Mouse (Mus musculus) heart, embryonic 11.5 days (tissue): ENCODE results near the gene Mical2. TPM values are rescaled to one million over a fixed set of nuclear protein-coding genes. Genes with fewer than 3 reads are reported as not detected.

ENCODE experiments used
- ATAC-seq: fragments of 200-750 bp; cut with Nextera tagmentation; replicated peaks from 2 replicates; pipeline ENCODE4 v1.8.0; 2017; ENCODE audit warnings: moderate library complexity; ENCODE audit not compliant: insufficient number of reproducible peaks, low FRiP score, low TSS enrichment
- H3K27ac ChIP-seq: fragments of 300-500 bp; sonication (generic); 2 replicates; pipeline ENCODE4 v1.5.1; 2014; ENCODE audit warnings: mild to moderate bottlenecking, low read depth, low read length
- H3K27me3 ChIP-seq: fragments of 300-500 bp; sonication (generic); 2 replicates; pipeline ENCODE4 v1.6.1; 2014; ENCODE audit warnings: mild to moderate bottlenecking, low read length, mixed read lengths; ENCODE audit not compliant: control insufficient read depth, insufficient read depth
- H3K36me3 ChIP-seq: fragments of 300-500 bp; sonication (generic); 2 replicates; pipeline ENCODE4 v1.6.1; 2014; ENCODE audit warnings: mild to moderate bottlenecking, low read length, moderate library complexity, mixed read lengths; ENCODE audit not compliant: control insufficient read depth, insufficient read depth
- H3K4me1 ChIP-seq: fragments of 300-500 bp; sonication (generic); 2 replicates; pipeline ENCODE4 v1.6.1; 2014; ENCODE audit warnings: low read length; ENCODE audit not compliant: control insufficient read depth, insufficient read depth
- H3K4me2 ChIP-seq: fragments of 300-500 bp; sonication (generic); 2 replicates; pipeline ENCODE4 v1.6.1; 2014; ENCODE audit warnings: mild to moderate bottlenecking, moderate library complexity
- H3K4me3 ChIP-seq: fragments of 300-500 bp; sonication (generic); 2 replicates; pipeline ENCODE4 v1.5.1; 2014; ENCODE audit warnings: low read depth, low read length
- H3K9ac ChIP-seq: fragments of 300-500 bp; sonication (generic); 2 replicates; pipeline ENCODE4 v1.6.1; 2014; ENCODE audit warnings: mild to moderate bottlenecking, low read depth, low read length, moderate library complexity
- H3K9me3 ChIP-seq: fragments of 300-500 bp; sonication (generic); replicated peaks from 2 replicates; pipeline ENCODE4 v1.6.1; 2016; ENCODE audit warnings: low read length; ENCODE audit not compliant: control insufficient read depth
- WGBS: fragments of 180-500 bp; shearing (Covaris S2); extraction: QIAGEN DNeasy Blood & Tissue Kit; methylation state at CpG from one replicate; pipeline ENCODE4 v1.1.7; 2014; ENCODE audit not compliant: insufficient replicate concordance; 5-methylcytosine and 5-hydroxymethylcytosine counted together
- polyA plus RNA-seq: library from polyadenylated mRNA; unstranded; fragments of >200 nt; fragmentation: Nextera tagmentation; extraction: Ambion mirVana; gene quantifications from 2 replicates; pipeline ENCODE4 v1.2.1, GENCODE M21; 2014

Gene Mical2
- polyA plus RNA-seq, 1 experiment from 2014 or later = 117 TPM

- Histone ChIP-seq H3K4me1 (peaks cover 8% of the 10 kb centered on the region), H3K27me3 (no peaks in the 10 kb centered on the region), H3K4me2 (no peak overlapping the region), H3K27ac (no peak overlapping the region), H3K36me3 (peaks cover 55% of the 10 kb centered on the region), H3K4me3 (no peak overlapping the region), H3K9ac (no peak overlapping the region), H3K9me3 (no peaks in the 10 kb centered on the region)
- WGBS = 85% methylated on average over 4 of the region's 4 CpGs
- no peak for ATAC-seq
Measured at GRCm38 (mm10) chr7:112326852-112327251, 101.2 kb downstream of the Mical2 start.

GRCm38 (mm10) chr7:112328969-112329368 lies 103.3 kb downstream of the Mical2 start:
- no peaks in the 10 kb centered on the region for H3K27me3 ChIP-seq
- no peaks in the 10 kb centered on the region for H3K9me3 ChIP-seq
- ATAC-seq = no peak
- H3K27ac ChIP-seq = no peak overlapping the region
- peaks cover 46% of the 10 kb centered on the region for H3K36me3 ChIP-seq
- 13% methylated on average over 1 of the region's 1 CpGs for WGBS
- peaks cover 14% of the 10 kb centered on the region for H3K4me1 ChIP-seq
- no peak overlapping the region for H3K4me2 ChIP-seq
- no peak overlapping the region for H3K9ac ChIP-seq
- no peak overlapping the region for H3K4me3 ChIP-seq

- Histone ChIP-seq H3K4me2 (no peak overlapping the region), H3K9me3 (no peaks in the 10 kb centered on the region), H3K4me1 (peaks cover 14% of the 10 kb centered on the region), H3K4me3 (no peak overlapping the region), H3K9ac (no peak overlapping the region), H3K27ac (no peak overlapping the region), H3K27me3 (no peaks in the 10 kb centered on the region), H3K36me3 (peaks cover 43% of the 10 kb centered on the region)
- 75% methylated on average over 7 of the region's 7 CpGs for WGBS
- ATAC-seq = no peak
Measured at GRCm38 (mm10) chr7:112329496-112329895, 103.8 kb downstream of the Mical2 start.

- Histone ChIP-seq H3K4me2 (no peak overlapping the region), H3K36me3 (peaks cover 38% of the 10 kb centered on the region), H3K9ac (no peak overlapping the region), H3K4me1 (peaks cover 16% of the 10 kb centered on the region), H3K27ac (no peak overlapping the region), H3K4me3 (no peak overlapping the region), H3K27me3 (no peaks in the 10 kb centered on the region), H3K9me3 (no peaks in the 10 kb centered on the region)
- WGBS = 64% methylated on average over 8 of the region's 8 CpGs
- ATAC-seq = no peak
Measured at GRCm38 (mm10) chr7:112330935-112331334, 105.3 kb downstream of the Mical2 start.

GRCm38 (mm10) chr7:112331804-112332203 lies 106.1 kb downstream of the Mical2 start:
- Histone ChIP-seq H3K27ac (no peak overlapping the region), H3K9ac (no peak overlapping the region), H3K36me3 (peaks cover 41% of the 10 kb centered on the region), H3K4me3 (no peak overlapping the region), H3K9me3 (no peaks in the 10 kb centered on the region), H3K4me1 (peaks cover 22% of the 10 kb centered on the region), H3K27me3 (no peaks in the 10 kb centered on the region), H3K4me2 (no peak overlapping the region)
- 67% methylated on average over 8 of the region's 8 CpGs for WGBS
- no peak for ATAC-seq

- Histone ChIP-seq H3K4me2 (no peak overlapping the region), H3K9ac (no peak overlapping the region), H3K27me3 (no peaks in the 10 kb centered on the region), H3K9me3 (no peaks in the 10 kb centered on the region), H3K36me3 (peaks cover 44% of the 10 kb centered on the region), H3K4me1 (peaks cover 22% of the 10 kb centered on the region), H3K4me3 (no peak overlapping the region), H3K27ac (0 out of 2 replicates have a peak overlapping the region, but pooled peaks have one; percentile 10)
- WGBS = 48% methylated on average over 5 of the region's 5 CpGs
- no peak for ATAC-seq
Measured at GRCm38 (mm10) chr7:112332426-112332825, 106.8 kb downstream of the Mical2 start.

- H3K4me1 ChIP-seq = peaks cover 22% of the 10 kb centered on the region
- H3K9ac ChIP-seq = no peak overlapping the region
- ATAC-seq = no peak; the same call in 1 of the 2 replicates
- H3K27me3 ChIP-seq = no peaks in the 10 kb centered on the region
- H3K4me3 ChIP-seq = no peak overlapping the region
- WGBS = 92% methylated on average over 7 of the region's 7 CpGs
- H3K27ac ChIP-seq = no peak overlapping the region
- peaks cover 41% of the 10 kb centered on the region for H3K36me3 ChIP-seq
- H3K4me2 ChIP-seq = no peak overlapping the region
- no peaks in the 10 kb centered on the region for H3K9me3 ChIP-seq
Measured at GRCm38 (mm10) chr7:112333404-112333803, 107.7 kb downstream of the Mical2 start.

GRCm38 (mm10) chr7:112336213-112336631 lies 110.6 kb downstream of the Mical2 start:
- Histone ChIP-seq H3K4me3 (no peak overlapping the region), H3K9ac (no peak overlapping the region), H3K4me1 (peaks cover 20% of the 10 kb centered on the region; the same call in 1 of the 2 replicates), H3K27me3 (no peaks in the 10 kb centered on the region), H3K36me3 (peaks cover 38% of the 10 kb centered on the region), H3K4me2 (no peak overlapping the region), H3K27ac (0 out of 2 replicates have a peak overlapping the region, but pooled peaks have one; percentile 10), H3K9me3 (no peaks in the 10 kb centered on the region)
- no peak for ATAC-seq
- WGBS = 74% methylated on average over 6 of the region's 6 CpGs

GRCm38 (mm10) chr7:112336769-112337168 lies 111.1 kb downstream of the Mical2 start:
- WGBS = 62% methylated on average over 15 of the region's 15 CpGs
- H3K4me2 ChIP-seq = no peak overlapping the region

More at GRCm38 (mm10) chr7:112336769-112337168, 111.1 kb downstream of the Mical2 start:
- Histone ChIP-seq H3K4me1 (peaks cover 18% of the 10 kb centered on the region; the same call in 1 of the 2 replicates), H3K9ac (no peak overlapping the region), H3K4me3 (no peak overlapping the region), H3K27me3 (no peaks in the 10 kb centered on the region), H3K27ac (no peak overlapping the region), H3K9me3 (no peaks in the 10 kb centered on the region), H3K36me3 (peaks cover 38% of the 10 kb centered on the region)
- no peak for ATAC-seq
